Mouse (Mus musculus) ZHBTc4 (cell line): ENCODE results near the gene Gm45717.

Experiments used
- DNase-seq: peaks from one replicate; pipeline ENCODE4 v3.0.0-alpha.2; 2011; ENCODE audit warnings: low read depth, low spot score

The Gm45717 gene

DNA sequence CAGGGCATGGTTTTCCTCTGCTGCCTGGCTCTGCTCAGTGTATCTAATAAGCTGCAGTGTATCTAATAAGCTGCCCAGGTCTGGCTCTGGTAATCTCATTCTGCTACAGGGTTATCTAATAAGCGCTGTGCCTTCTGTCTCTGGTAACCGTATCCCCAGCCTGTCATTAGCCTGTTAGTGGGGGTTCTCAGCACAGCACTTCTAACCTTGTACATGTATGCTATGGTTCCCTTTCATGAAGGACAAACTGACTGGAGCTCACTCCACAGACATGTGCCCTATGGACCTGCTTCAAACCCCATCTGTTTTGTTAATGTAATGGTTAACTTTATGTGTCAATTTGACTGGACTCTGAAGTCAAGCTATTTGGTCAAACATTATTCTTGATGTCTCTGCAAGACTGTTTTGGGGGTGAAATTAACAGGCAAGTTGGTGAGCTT is 50.1 kb downstream of the Gm45717 start:
- no peak for DNase-seq

DNA sequence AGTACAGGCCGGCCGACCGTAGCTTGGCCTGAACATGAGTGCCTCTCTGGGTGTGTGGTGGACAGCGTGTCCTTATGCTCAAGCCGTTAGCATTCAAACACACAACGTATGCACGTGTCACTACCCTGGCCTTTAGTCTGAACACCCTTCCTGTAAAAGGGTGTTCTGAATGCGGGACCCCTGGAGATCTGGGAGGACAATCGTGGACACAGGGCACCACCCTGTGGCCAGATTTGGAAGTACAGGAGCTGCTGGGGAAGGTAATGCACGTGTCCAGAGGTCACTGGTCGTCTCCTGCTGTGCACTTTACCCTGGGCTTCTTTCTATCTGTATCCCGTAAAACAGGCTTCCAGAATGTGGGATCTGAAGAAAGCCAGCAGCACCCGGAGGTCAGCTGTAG is 52.5 kb downstream of the Gm45717 start:
- DNase-seq: peak; percentile 93

DNA sequence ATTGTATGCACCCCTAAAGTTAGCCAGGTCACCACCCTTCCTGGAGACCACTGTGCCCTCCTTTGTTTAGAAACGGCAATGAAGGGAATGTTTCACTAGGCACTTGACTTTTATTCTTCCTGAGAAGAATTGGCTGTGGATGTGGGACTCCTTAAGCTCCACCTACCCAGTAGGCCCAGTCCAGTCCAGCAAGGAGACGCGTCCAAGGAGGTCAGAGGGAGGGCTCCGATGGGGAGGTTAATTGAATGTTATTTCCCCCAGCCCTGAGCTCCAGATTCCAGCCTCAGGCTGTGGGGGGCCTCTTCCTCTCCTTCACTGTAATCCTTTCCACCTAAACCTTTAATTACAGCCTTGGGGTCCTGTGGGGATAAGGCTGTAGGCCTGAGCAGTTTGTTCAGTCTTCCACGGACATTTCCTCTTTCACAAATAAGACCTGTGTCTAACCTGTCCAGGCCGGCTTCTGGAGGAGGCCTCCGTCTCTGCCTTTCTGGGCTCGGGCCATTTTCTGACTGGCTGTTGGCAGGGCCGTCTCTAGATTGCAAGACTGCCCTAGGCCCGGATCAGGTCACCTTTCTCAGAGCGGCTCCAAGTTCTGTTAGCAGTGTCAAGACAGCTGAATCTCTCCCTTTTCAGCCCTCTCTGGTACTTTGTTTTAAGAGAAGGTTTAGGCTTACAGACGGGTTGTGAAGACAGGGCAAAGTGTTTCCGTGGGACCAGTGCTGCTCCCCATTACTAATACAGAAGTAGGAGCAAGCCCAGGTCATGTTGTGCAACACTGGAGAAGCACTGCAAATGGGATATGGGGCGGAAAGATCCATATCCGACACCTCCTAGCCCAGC is 53.5 kb downstream of the Gm45717 start:
- DNase-seq: no peak

DNA sequence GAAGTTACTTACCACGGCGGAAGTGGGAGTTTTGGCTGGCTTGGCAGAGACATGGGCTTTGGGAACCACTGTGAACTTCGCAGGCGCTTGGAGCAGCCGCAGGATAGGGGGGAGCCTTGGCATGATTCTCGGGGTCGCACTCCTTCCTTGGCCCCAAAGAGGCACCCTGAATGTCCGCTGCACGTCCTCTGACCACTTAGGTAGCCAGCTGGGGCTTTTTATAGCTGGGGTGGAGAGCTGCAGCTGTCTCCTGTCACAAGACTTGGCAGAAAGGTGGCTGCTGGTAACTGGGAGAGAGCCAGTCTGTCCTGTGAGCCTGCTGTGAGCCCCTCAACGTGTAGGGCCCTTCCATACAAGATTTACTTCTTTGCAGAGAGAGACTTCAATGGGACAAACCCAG is 55.5 kb downstream of the Gm45717 start, which contains the start of gene Cox8b:
TSS of gene Cox8b (minus strand) at position 227 of the 400 bp plus-strand sequence.
- DNase-seq: no peak
